Mouse (Mus musculus) cerebellum, postnatal 4 days (tissue): ENCODE measurements around the gene Pigu.

Experiments used
- DNase-seq, 2 experiments: peaks; one replicate each; pipeline ENCODE4 v3.0.0; 2022; ENCODE audit warnings: low spot score in 2 of 2, mixed read lengths in 1 of 2

The Pigu gene

DNA sequence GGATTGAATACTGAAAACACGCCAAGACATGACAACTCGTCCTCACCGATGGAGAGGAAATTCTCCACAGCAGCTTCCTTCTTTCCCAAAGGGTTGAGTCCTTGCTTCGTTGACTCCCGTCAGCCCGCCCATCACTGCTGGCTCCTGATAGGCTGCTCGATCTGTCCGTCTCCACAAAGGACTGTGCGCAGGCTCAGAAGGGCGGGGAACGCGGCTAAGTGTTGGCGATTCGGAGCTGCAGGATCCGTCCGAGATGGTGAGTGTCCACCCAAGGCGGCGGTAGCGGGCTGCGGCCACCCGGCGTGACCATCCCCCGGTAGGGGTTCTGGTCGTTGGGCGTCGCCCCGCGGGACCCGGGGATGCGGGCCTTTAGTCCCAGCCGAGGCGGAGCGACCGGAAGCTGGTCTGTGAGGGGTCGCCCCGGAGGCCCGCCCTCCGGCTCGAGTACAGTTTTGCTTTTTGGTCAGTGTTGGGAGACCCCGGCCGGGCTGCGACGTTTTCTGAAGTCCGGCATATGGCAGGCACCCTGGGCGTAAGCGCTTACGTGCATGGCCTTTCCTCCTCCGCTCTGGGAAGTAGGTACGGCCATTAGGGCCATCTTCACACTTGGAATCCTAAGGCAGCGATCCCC lies 120.8 kb downstream of the Pigu start, which contains the start of gene Dynlrb1:
Dynlrb1 (plus strand) TSS at position 172 of the 631 bp plus-strand sequence.
- DNase-seq = peak; percentile 99 to 100

- no peak for DNase-seq
Observed at GRCm38 (mm10) chr2:155235746-155236361, 121.4 kb downstream of the Pigu start.
